Mouse (Mus musculus): Measurements from ENCODE around the gene Zkscan6. TPM values are rescaled to one million over a fixed set of nuclear protein-coding genes. Genes with fewer than 3 reads are reported as not detected.

Zkscan6 gene
- polyA plus RNA-seq, 1 experiment from 2014 or later: 11.0 TPM

GRCm38 (mm10) chr11:65816237-65816636 is 9.3 kb downstream of the Zkscan6 start:
- Histone ChIP-seq H3K9ac (ENCODE audit: low read length) (no peak overlapping the region), H3K36me3 (ENCODE audit: control insufficient read depth, insufficient read depth, low read length) (peaks cover 10% of the 10 kb centered on the region; the same call in 1 of the 2 replicates), H3K4me2 (replicated peaks; ENCODE audit: low read depth) (no peak overlapping the region), H3K9me3 (ENCODE audit: control insufficient read depth, low read length) (no peaks in the 10 kb centered on the region), H3K27me3 (ENCODE audit: control insufficient read depth, insufficient read depth, low read length) (no peaks in the 10 kb centered on the region), H3K4me1 (replicated peaks; ENCODE audit: control insufficient read depth, insufficient read depth) (peaks cover 3% of the 10 kb centered on the region; the same call in 1 of the 2 replicates), H3K4me3 (ENCODE audit: low read depth, low read length) (no peak overlapping the region), H3K27ac (replicated peaks) (no peak overlapping the region)
- TF ChIP-seq CTCF (IDR thresholded peaks at IDR 0.05; ENCODE audit: low read depth) (no peak), EP300 (optimal IDR thresholded peaks at IDR 0.05) (no peak)
- 71% methylated on average over 6 of the region's 6 CpGs for WGBS
- no peak for DNase-seq (ENCODE audit: low spot score)
- no peak for ATAC-seq (ENCODE audit: low FRiP score, low TSS enrichment)

DNA sequence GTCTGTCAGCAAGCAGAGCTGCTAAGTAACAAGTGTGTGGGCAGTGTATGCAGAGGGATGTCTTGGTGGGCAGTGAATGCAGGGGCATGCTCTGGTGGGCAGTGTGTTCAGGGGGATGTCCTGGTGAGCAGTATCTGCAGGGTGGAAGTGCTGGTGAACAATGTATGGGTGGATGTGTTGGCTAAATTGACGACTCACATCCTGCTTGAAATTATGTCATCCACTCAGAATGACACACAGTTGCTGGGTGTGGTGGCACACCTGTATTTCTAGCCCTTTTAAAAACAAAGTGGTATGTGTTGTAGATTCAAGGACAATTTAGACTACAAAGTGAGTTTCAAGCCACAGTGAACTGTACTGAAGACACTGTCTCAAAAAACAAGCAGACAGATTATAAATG is 11.2 kb downstream of the Zkscan6 start:
- Histone ChIP-seq H3K27ac (replicated peaks) (no peak overlapping the region; the same call in 1 of the 2 replicates), H3K9ac (ENCODE audit: low read length) (no peak overlapping the region), H3K4me1 (replicated peaks; ENCODE audit: control insufficient read depth, insufficient read depth) (no peaks in the 10 kb centered on the region), H3K4me3 (ENCODE audit: low read depth, low read length) (no peak overlapping the region), H3K27me3 (ENCODE audit: control insufficient read depth, insufficient read depth, low read length) (no peaks in the 10 kb centered on the region), H3K4me2 (replicated peaks; ENCODE audit: low read depth) (no peak overlapping the region), H3K9me3 (ENCODE audit: control insufficient read depth, low read length) (no peaks in the 10 kb centered on the region), H3K36me3 (ENCODE audit: control insufficient read depth, insufficient read depth, low read length) (peaks cover 10% of the 10 kb centered on the region; the same call in 1 of the 2 replicates)
- 42% methylated on average over 1 of the region's 1 CpGs for WGBS
- DNase-seq (ENCODE audit: low spot score) (no peak), ATAC-seq (ENCODE audit: low FRiP score, low TSS enrichment) (peak; percentile 58; the same call in 1 of the 2 replicates)
- TF ChIP-seq EP300 (optimal IDR thresholded peaks at IDR 0.05) (no peak), CTCF (IDR thresholded peaks at IDR 0.05; ENCODE audit: low read depth) (no peak)

GRCm38 (mm10) chr11:65820280-65820679 is 13.3 kb downstream of the Zkscan6 start:
- Histone ChIP-seq H3K36me3 (ENCODE audit: control insufficient read depth, insufficient read depth, low read length) (peaks cover 5% of the 10 kb centered on the region; the same call in 1 of the 2 replicates), H3K27ac (replicated peaks) (no peak overlapping the region), H3K4me1 (replicated peaks; ENCODE audit: control insufficient read depth, insufficient read depth) (no peaks in the 10 kb centered on the region), H3K9ac (ENCODE audit: low read length) (no peak overlapping the region), H3K27me3 (ENCODE audit: control insufficient read depth, insufficient read depth, low read length) (no peaks in the 10 kb centered on the region), H3K9me3 (ENCODE audit: control insufficient read depth, low read length) (no peaks in the 10 kb centered on the region), H3K4me3 (ENCODE audit: low read depth, low read length) (no peak overlapping the region), H3K4me2 (replicated peaks; ENCODE audit: low read depth) (no peak overlapping the region)
- ATAC-seq (ENCODE audit: low FRiP score, low TSS enrichment): no peak
- DNase-seq (ENCODE audit: low spot score): peak; percentile 17
- TF ChIP-seq CTCF (IDR thresholded peaks at IDR 0.05; ENCODE audit: low read depth) (peak; percentile 71), EP300 (optimal IDR thresholded peaks at IDR 0.05) (no peak)
- 70% methylated on average over 5 of the region's 5 CpGs for WGBS

- Histone ChIP-seq H3K27me3 (ENCODE audit: control insufficient read depth, insufficient read depth, low read length) (no peaks in the 10 kb centered on the region), H3K4me2 (replicated peaks; ENCODE audit: low read depth) (no peak overlapping the region), H3K4me1 (replicated peaks; ENCODE audit: control insufficient read depth, insufficient read depth) (no peaks in the 10 kb centered on the region), H3K36me3 (ENCODE audit: control insufficient read depth, insufficient read depth, low read length) (peaks cover 2% of the 10 kb centered on the region; the same call in 1 of the 2 replicates), H3K9ac (ENCODE audit: low read length) (no peak overlapping the region), H3K4me3 (ENCODE audit: low read depth, low read length) (no peak overlapping the region), H3K9me3 (ENCODE audit: control insufficient read depth, low read length) (no peaks in the 10 kb centered on the region), H3K27ac (replicated peaks) (no peak overlapping the region)
- TF ChIP-seq EP300 (optimal IDR thresholded peaks at IDR 0.05): no peak
- peak; percentile 95 for TF ChIP-seq CTCF (IDR thresholded peaks at IDR 0.05; ENCODE audit: low read depth)
- ATAC-seq (ENCODE audit: low FRiP score, low TSS enrichment) (peak; percentile 70), DNase-seq (ENCODE audit: low spot score) (peak; percentile 84)
- WGBS: 13% methylated on average over 7 of the region's 7 CpGs
Observed at GRCm38 (mm10) chr11:65820877-65821276, 13.9 kb downstream of the Zkscan6 start.

GRCm38 (mm10) chr11:65824556-65824955 is 17.6 kb downstream of the Zkscan6 start:
- Histone ChIP-seq H3K36me3 (ENCODE audit: control insufficient read depth, insufficient read depth, low read length) (peaks cover 8% of the 10 kb centered on the region), H3K4me1 (replicated peaks; ENCODE audit: control insufficient read depth, insufficient read depth) (no peaks in the 10 kb centered on the region), H3K9me3 (ENCODE audit: control insufficient read depth, low read length) (no peaks in the 10 kb centered on the region), H3K9ac (ENCODE audit: low read length) (no peak overlapping the region), H3K27ac (replicated peaks) (no peak overlapping the region), H3K4me3 (ENCODE audit: low read depth, low read length) (no peak overlapping the region), H3K4me2 (replicated peaks; ENCODE audit: low read depth) (no peak overlapping the region), H3K27me3 (ENCODE audit: control insufficient read depth, insufficient read depth, low read length) (no peaks in the 10 kb centered on the region)
- TF ChIP-seq CTCF (IDR thresholded peaks at IDR 0.05; ENCODE audit: low read depth): no peak
- TF ChIP-seq EP300 (optimal IDR thresholded peaks at IDR 0.05): no peak
- 82% methylated on average over 3 of the region's 3 CpGs for WGBS
- ATAC-seq (ENCODE audit: low FRiP score, low TSS enrichment): no peak
- no peak for DNase-seq (ENCODE audit: low spot score)

DNA sequence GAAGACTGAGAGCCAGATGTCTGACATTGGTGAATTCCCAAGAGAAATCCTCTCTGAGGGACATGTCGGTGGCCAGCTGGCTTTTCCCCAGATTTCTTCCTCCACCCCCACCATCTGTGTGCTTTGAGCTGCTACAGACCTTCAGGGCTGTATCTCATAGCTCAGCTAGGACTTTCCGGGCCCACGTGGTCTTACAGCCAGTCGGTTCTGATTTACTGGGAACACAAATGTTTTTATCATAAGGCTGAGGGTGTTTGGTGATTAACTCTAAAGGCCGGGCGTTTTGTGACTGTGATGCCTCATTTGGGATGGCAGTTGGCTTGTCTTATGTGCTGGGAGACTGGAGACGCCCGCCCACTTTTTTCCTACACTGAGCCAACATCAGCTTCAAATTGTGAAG is 32.0 kb downstream of the Zkscan6 start:
- H3K27ac ChIP-seq (replicated peaks): no peak overlapping the region
- no peak overlapping the region for H3K4me3 ChIP-seq (ENCODE audit: low read depth, low read length)
- H3K4me2 ChIP-seq (replicated peaks; ENCODE audit: low read depth): no peak overlapping the region
- no peak for TF ChIP-seq CTCF (IDR thresholded peaks at IDR 0.05; ENCODE audit: low read depth)
- no peak for TF ChIP-seq EP300 (optimal IDR thresholded peaks at IDR 0.05)
- no peaks in the 10 kb centered on the region for H3K4me1 ChIP-seq (replicated peaks; ENCODE audit: control insufficient read depth, insufficient read depth)
- ATAC-seq (ENCODE audit: low FRiP score, low TSS enrichment): no peak
- no peaks in the 10 kb centered on the region for H3K27me3 ChIP-seq (ENCODE audit: control insufficient read depth, insufficient read depth, low read length)
- WGBS: 39% methylated on average over 8 of the region's 8 CpGs
- H3K36me3 ChIP-seq (ENCODE audit: control insufficient read depth, insufficient read depth, low read length): no peaks in the 10 kb centered on the region
- no peak for DNase-seq (ENCODE audit: low spot score)
- no peaks in the 10 kb centered on the region for H3K9me3 ChIP-seq (ENCODE audit: control insufficient read depth, low read length)
- no peak overlapping the region for H3K9ac ChIP-seq (ENCODE audit: low read length)
